Mouse (Mus musculus): ENCODE measurements around the gene Rasa4. TPM values are rescaled to one million over a fixed set of nuclear protein-coding genes. Genes with fewer than 3 reads are reported as not detected.
A peak's percentile ranks its signal among the peaks of the same experiment; 100 is the strongest.
"Not testable (repeated sequence)": the region's sequence is repeated elsewhere in the genome, so short reads cannot be mapped to it uniquely, and the experiment has no call there.

Gene Rasa4
- total RNA-seq, 2 experiments from 2014 or later = 4.8 to 10.3 TPM

GRCm38 (mm10) chr5:136108486-136108885 lies 24.8 kb downstream of the Rasa4 start:
- no peak for DNase-seq (ENCODE audit: low spot score in 2 of 2)

GRCm38 (mm10) chr5:136109042-136109441 lies 25.3 kb downstream of the Rasa4 start:
- DNase-seq (ENCODE audit: low spot score in 2 of 2) = no peak

DNA sequence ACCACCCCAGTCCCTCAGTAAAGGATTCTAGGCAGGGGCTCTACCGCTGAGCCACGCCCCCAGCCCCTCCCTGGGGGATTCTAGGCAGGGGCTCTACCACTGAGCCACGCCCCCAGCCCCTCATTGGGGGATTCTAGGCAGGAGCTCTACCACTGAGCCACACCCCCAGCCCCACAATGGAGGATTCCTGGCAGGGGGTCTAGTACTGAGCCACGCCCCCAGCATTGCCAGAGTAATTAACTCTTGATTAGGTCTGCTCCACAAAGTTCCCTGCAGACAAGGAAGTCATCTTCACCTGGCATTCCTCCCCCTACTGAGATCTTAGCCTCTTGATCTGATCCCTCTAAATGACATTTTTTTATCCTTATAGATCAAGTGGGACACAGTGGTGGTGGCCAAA lies 29.8 kb downstream of the Rasa4 start:
- DNase-seq (ENCODE audit: low spot score in 2 of 2) = not testable (repeated sequence)

DNA sequence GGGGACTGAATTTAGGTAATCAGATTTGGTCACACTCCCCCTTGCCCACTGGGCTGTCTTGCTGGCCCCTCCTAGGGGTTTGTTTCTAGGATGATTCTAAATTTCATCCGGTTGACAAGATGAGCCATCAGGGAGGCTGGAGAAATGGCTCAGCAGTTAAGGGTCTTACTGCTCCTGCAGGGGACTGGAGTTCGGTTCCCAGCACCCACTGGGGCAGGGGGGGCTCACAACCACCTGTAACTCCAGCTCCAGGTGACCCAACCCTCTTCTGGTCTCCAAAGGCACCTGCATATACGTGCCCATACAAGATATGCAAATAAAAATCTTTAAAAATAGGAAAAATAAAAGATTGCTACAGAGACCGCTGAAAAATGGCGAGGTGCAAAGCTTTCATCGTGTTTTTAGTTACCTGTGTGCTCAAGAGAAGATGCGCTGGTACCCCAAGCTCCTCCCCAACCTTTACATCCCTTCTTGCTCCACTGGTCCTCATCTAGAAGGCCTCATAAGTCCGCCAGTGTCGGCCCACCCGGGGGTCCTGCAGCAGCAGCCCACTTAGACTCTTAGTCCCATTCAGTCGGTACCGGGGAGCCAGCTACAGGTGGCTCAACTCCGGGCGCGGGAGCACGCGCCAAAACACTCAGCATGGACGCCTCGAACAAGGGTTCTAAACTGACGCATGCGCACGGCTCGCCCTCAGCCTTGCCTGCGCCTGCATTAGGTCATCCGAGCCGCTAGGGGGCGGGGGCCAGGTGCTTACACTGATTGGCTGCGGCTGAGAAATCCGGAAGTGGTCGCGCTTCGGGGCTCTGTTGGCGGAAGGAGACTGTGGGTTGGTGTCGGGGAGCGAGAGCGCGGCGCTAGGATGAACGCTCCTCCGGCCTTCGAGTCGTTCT lies 32.4 kb downstream of the Rasa4 start, which contains the start of gene Polr2j:
Polr2j (plus strand) TSS at position 741 of the 893 bp plus-strand sequence.
- DNase-seq (ENCODE audit: low spot score in 2 of 2) = peak; percentile 99

GRCm38 (mm10) chr5:136116784-136117112 lies 33.0 kb downstream of the Rasa4 start:
- DNase-seq (ENCODE audit: low spot score in 2 of 2) = no peak

DNA sequence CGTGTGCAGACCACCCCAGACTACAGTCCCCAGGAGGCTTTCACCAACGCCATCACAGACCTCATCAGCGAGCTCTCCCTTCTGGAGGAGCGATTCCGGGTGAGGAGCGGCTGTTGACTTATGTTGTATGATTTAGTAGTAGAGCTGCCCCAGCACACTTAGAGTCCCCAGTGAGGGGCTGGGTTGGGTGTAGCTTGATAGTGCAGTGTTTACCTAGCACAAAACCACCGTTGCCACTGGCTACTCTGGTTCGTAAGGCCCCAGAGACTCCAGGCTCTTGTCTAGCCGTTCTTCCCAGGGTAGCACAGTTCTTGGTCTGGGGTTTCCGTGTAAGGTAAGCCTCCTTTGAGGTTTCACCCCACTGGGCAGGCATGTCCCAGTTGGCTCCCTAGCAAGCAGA lies 38.4 kb downstream of the Rasa4 start:
- DNase-seq (ENCODE audit: low spot score in 2 of 2) = no peak

GRCm38 (mm10) chr5:136135571-136136291 lies 52.0 kb downstream of the Rasa4 start, which contains the start of the genes Lrwd1 and Alkbh4:
Gene Lrwd1 (minus strand): TSS chr5:136136074.
Gene Alkbh4 (plus strand): TSS chr5:136136146.
- DNase-seq (ENCODE audit: low spot score in 2 of 2) = peak; percentile 96 to 97

- DNase-seq (ENCODE audit: low spot score in 2 of 2) = no peak
Measured at GRCm38 (mm10) chr5:136136292-136136990, 52.7 kb downstream of the Rasa4 start.

DNA sequence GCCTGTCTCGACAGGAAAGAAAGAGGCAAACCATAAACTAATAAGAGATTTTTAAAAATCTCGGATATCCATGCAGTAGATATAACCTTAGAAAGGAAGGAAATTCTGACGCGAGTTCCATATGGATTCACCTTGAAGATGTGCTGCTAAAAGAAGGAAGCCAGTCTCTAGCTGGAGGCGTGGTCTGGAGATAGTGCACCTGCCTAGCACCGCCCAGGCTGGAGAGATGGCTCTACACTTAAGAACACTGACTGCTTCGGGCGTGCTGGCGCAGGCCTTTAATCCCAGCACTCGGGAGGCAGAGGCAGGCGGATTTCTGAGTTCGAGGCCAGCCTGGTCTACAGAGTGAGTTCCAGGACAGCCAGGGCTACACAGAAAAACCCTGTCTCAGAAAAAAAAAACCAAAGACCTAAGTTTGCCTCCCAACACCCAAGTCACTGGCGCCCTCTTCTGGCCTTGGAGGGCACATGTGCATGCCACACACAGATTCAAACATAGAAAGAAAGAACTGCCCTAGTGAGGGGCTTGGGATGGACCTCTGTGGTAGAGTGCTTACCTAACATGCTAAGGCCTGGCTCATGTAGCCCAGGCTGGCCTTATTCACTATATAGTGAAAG lies 54.0 kb downstream of the Rasa4 start:
- DNase-seq (ENCODE audit: low spot score in 2 of 2) = peak; percentile 31 to 34

DNA sequence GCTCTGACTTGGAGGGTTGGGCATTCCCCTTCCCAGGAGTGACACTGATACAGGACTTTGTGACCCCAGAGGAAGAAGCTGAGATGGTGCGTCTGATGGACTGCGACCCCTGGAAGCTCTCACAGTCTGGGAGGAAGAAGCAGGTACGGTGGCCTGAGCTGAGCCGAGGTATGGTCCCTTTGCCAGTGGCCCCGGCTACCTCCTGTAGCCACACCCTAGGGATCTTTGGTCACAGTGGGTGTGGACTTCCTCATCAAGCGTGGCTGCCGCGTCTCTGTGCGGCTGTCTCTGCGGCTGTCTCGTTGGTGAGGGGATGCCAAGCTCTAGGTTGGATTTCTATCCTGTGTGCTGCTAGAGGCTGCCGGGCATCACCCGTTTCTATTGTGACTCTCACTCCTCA lies 55.7 kb downstream of the Rasa4 start:
- no peak for DNase-seq (ENCODE audit: low spot score in 2 of 2)

DNA sequence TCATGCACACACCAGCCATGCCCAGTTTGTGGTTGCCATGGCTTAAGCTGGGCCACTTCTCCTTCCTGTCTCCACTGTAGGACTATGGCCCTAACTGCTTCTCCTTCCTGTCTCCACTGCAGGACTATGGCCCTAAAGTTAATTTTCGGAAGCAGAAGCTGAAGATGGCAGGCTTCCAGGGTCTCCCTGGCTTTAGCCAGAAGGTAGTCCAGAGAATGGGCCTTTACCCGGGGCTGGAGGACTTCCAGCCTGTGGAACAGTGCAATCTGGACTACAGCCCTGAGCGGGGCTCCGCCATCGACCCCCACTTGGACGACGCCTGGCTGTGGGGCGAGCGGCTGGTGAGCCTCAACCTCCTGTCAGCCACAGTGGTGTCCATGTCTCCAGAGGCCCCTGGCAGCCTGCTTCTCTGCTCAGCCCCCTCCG lies 56.4 kb downstream of the Rasa4 start:
- no peak for DNase-seq (ENCODE audit: low spot score in 2 of 2)

GRCm38 (mm10) chr5:136142746-136143145 lies 59.0 kb downstream of the Rasa4 start:
- no peak for DNase-seq (ENCODE audit: low spot score in 2 of 2)

GRCm38 (mm10) chr5:136143161-136143755 lies 59.5 kb downstream of the Rasa4 start:
- no peak for DNase-seq (ENCODE audit: low spot score in 2 of 2)

DNA sequence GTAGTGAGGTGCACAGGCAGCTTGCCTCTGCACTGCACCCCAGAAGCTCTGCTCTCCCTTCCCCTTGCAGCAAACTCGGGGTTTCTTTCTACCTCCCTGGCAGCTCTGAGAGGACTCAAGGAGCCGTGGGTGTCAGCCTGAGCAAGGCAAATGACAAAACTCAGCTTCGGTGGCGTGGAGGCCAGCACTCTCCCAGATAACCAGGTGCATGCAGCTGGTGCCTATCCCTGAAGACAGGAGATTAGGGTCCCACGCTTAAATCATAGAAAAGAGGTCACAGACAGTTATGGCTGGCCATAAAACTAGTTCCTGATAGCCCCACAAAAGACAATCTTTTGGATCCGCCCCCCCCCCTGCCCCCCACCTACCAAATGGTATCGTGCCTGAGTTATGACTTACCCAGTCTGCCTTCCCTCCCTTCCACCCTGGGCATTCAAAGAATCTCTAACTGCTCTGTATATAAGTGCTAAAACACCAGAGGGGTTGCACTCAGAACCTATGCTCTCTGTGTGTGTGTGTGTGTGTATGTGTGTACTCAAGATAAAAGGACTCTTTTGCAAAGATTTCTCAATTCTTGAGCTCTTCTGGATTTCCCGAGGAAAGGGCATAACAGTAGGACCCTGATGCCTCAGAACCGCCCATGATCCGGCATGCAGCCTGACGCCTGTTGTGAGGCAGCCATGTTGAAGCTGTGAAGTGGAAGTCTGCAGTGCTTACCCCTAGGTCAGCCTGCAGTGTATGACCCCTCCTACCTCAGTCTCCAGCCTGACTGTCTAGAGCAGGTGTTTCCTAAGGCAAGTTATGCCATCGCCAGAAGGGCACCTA lies 61.1 kb downstream of the Rasa4 start:
- no peak for DNase-seq (ENCODE audit: low spot score in 2 of 2)

DNA sequence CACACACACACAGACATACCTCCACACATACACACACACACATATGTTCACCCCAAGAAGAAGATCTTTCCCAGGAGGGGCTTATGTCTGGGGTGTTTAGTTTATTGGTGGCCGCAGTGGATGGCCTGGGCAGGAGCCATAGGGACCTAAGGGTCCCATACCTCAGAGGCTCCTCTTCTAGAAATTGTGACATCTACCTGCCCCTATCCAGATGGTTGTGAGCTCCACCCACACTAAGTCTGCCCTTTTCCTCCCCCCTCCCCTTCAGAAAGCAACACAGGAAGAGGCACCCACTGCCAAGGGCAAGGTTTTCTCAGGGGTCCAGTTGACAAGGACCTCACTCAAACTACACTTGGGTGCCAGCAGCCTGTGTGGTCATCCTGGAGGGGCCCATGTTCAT lies 63.2 kb downstream of the Rasa4 start:
- no peak for DNase-seq (ENCODE audit: low spot score in 2 of 2)

GRCm38 (mm10) chr5:136147704-136148103 lies 64.0 kb downstream of the Rasa4 start:
- DNase-seq (ENCODE audit: low spot score in 2 of 2) = no peak

DNA sequence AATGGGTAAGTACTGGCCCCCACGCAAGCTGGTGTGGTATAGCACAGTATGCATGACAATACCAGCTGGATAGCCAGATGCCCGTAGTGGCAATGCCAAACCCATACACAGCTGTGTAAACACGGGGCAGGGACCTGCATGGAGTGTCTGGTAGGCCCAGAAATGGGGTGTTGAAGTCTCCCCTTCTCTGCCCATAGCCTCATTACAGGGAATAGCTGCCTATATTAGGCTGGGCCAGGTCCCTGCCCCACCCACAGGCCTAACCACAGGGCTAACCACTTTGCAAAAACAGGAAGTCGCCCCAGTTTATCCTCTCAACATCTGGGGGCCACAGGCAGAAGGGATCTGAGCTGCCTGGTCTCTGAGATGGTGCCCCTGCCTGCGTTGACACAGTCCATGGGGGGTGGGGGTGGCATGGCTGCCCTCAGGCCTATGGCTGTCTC lies 65.4 kb downstream of the Rasa4 start:
- not testable (repeated sequence) for DNase-seq (ENCODE audit: low spot score in 2 of 2)

- no peak for DNase-seq (ENCODE audit: low spot score in 2 of 2)
Measured at GRCm38 (mm10) chr5:136152365-136152764, 68.6 kb downstream of the Rasa4 start.

DNA sequence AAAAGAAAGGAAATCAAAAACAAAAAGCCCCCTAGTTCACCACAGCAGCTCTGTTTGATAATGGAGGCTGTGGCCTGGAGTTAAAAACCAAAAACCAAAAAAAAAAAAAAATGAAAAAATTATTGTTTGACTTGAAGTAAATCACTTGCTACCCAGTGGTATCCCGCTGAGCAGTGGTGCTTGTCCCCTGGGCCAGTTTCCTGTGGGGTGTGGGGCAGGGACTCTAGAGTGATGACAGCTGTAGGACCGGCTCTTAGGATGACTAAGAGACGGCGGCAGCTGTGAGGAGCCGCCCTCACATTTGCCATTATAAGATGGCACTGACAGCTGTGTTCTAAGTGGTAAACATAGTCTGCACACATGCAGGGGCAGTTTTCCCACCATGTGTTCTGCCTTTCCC lies 71.7 kb downstream of the Rasa4 start:
- no peak for DNase-seq (ENCODE audit: low spot score in 2 of 2)

- DNase-seq (ENCODE audit: low spot score in 2 of 2) = not testable (repeated sequence)
Measured at GRCm38 (mm10) chr5:136160084-136160483, 76.4 kb downstream of the Rasa4 start.

Measured in left cerebral cortex, adult 18-20 months (tissue).